ENCODE assay signal across 18 mouse cellular contexts in the genomic region with DNA sequence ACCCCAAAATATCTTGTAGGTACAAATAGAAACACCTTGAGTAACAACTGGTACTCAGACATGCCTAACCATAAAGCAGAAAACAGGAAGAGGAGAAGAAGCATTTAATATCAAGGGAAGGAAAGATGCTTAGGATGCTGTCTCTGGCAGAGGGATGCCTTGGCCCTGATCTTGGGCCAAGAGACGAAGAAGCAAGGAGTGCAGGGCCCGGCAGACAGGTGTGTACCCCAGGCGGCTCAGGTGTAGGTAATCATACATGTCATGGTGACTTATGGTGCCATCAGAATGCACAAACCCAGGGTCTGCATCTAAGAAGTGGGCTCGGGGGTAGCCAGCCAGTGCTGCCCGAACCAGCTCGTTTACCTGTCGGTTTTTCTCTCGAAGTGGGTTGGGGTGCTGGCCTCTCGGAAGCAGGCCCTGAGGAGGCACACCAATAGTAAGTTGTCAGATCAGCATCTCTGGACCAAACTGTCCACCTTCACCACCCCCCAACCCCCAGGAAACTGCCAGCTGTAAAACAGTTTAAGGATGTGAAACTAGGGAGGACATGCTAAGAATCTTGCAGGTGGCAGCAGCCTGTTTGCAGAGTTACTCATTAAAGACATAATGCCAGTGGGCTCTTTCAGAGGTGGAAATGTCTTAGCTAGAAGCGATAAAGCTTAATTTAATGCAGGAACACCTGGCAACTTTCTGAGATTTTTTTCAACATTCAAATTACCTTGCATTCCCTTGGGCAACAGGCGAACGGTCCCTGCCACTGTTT. TPM values are rescaled to one million over a fixed set of nuclear protein-coding genes. Genes with fewer than 3 reads are reported as not detected.
DNase-seq lines count a peak whose midpoint lies in the region; ATAC-seq lines count a peak whose summit lies in the region.
"Had no signal": no experiment of that assay in that cellular context is flagged by ENCODE, and none has a peak within 500 bp of the region (broad histone marks: within the 10 kb centered on the region; RNA-seq: fewer than 3 reads in every experiment).

No protein-coding gene starts in this region.

- no peak overlapping the region for H3K27ac ChIP-seq in hindbrain, embryonic 14.5 days
- no peak overlapping the region for H3K27ac ChIP-seq in hindbrain, embryonic 11.5 days (ENCODE audit: low read depth, low read length)
- H3K27ac ChIP-seq in midbrain, embryonic 15.5 days = no peak overlapping the region
- H3K27ac ChIP-seq: liver, embryonic 13.5 days had no signal

- no peak overlapping the region; the same call in 1 of the 2 replicates for H3K9ac ChIP-seq in hindbrain, embryonic 14.5 days
- no peak overlapping the region for H3K9ac ChIP-seq in hindbrain, embryonic 11.5 days (ENCODE audit: low read depth, low read length)
- no peak overlapping the region for H3K9ac ChIP-seq in midbrain, embryonic 15.5 days
- H3K9ac ChIP-seq: liver, embryonic 13.5 days had no signal

- no peak for DNase-seq in hindbrain, embryonic 14.5 days (ENCODE audit: low spot score)
- DNase-seq in hindbrain, embryonic 11.5 days (ENCODE audit: low spot score) = no peak
- peak; percentile 64 to 65 for DNase-seq in spleen, postnatal 36 days (ENCODE audit: low spot score in 2 of 2)
- DNase-seq in spleen, adult 18-20 months = no peak
- DNase-seq in thymus, postnatal 25 days = no peak
- DNase-seq in retina, postnatal 1 day = no peak
- DNase-seq: adrenal gland, adult 2 months; cerebellum, adult 9-10 months; embryo, embryonic 11 days; heart, postnatal 14 days; kidney, adult 11 months; kidney, postnatal 36 days; liver, embryonic 13.5 days; right cerebral cortex, postnatal 4 days; thymus, adult 18-20 months had no signal

- no peaks in the 10 kb centered on the region for H3K9me3 ChIP-seq in hindbrain, embryonic 14.5 days (ENCODE audit: control insufficient read depth, low read length)
- H3K9me3 ChIP-seq in hindbrain, embryonic 11.5 days (ENCODE audit: control insufficient read depth, low read length) = no peaks in the 10 kb centered on the region
- no peaks in the 10 kb centered on the region for H3K9me3 ChIP-seq in midbrain, embryonic 15.5 days
- H3K9me3 ChIP-seq: liver, embryonic 13.5 days had no signal

- 0 out of 2 replicates have a peak overlapping the region, but pooled peaks have one; percentile 79 for H3K4me3 ChIP-seq in hindbrain, embryonic 14.5 days (replicated peaks; ENCODE audit: low read length)
- H3K4me3 ChIP-seq in hindbrain, embryonic 11.5 days (ENCODE audit: low read depth, low read length) = no peak overlapping the region
- no peak overlapping the region for H3K4me3 ChIP-seq in midbrain, embryonic 15.5 days
- H3K4me3 ChIP-seq: erythroblast, embryonic 14.5 days; liver, embryonic 13.5 days had no signal

- peaks cover 20% of the 10 kb centered on the region for H3K4me1 ChIP-seq in hindbrain, embryonic 14.5 days (replicated peaks; ENCODE audit: control insufficient read depth, insufficient read depth, low read length)
- H3K4me1 ChIP-seq in hindbrain, embryonic 11.5 days (replicated peaks; ENCODE audit: control insufficient read depth, insufficient read depth, low read length) = no peaks in the 10 kb centered on the region
- H3K4me1 ChIP-seq in midbrain, embryonic 15.5 days = peaks cover 35% of the 10 kb centered on the region

- ATAC-seq in hindbrain, embryonic 14.5 days (ENCODE audit: low FRiP score) = no peak
- ATAC-seq in hindbrain, embryonic 11.5 days (ENCODE audit: low FRiP score) = no peak
- ATAC-seq in midbrain, embryonic 15.5 days (replicated peaks) = no peak
- ATAC-seq: lung, postnatal 0 days had no signal

- no peaks in the 10 kb centered on the region for H3K27me3 ChIP-seq in hindbrain, embryonic 14.5 days (ENCODE audit: control insufficient read depth, insufficient read depth, low read length)
- no peaks in the 10 kb centered on the region for H3K27me3 ChIP-seq in hindbrain, embryonic 11.5 days (ENCODE audit: control insufficient read depth, insufficient read depth, low read length)
- no peaks in the 10 kb centered on the region for H3K27me3 ChIP-seq in midbrain, embryonic 15.5 days (replicated peaks)
- H3K27me3 ChIP-seq: liver, embryonic 13.5 days had no signal

- H3K4me2 ChIP-seq in hindbrain, embryonic 14.5 days (replicated peaks) = no peak overlapping the region
- no peak overlapping the region for H3K4me2 ChIP-seq in hindbrain, embryonic 11.5 days (replicated peaks; ENCODE audit: low read depth, low read length)
- H3K4me2 ChIP-seq in midbrain, embryonic 15.5 days = peak overlapping the region; percentile 61; the same call in 1 of the 2 replicates

- H3K36me3 ChIP-seq in hindbrain, embryonic 14.5 days (replicated peaks; ENCODE audit: control insufficient read depth, insufficient read depth) = peaks cover 62% of the 10 kb centered on the region
- H3K36me3 ChIP-seq in hindbrain, embryonic 11.5 days (ENCODE audit: control insufficient read depth, insufficient read depth, low read length) = peaks cover 19% of the 10 kb centered on the region
- peaks cover 40% of the 10 kb centered on the region for H3K36me3 ChIP-seq in midbrain, embryonic 15.5 days (replicated peaks)

- WGBS in hindbrain, embryonic 14.5 days = 89% methylated on average over 12 of the region's 12 CpGs
- 90% methylated on average over 12 of the region's 12 CpGs for WGBS in hindbrain, embryonic 11.5 days
- WGBS in midbrain, embryonic 15.5 days = 90% methylated on average over 12 of the region's 12 CpGs

RNA-seq across cellular contexts. Expression of a gene that starts 2.6 kb away (rescaled TPM):
- polyA plus RNA-seq in hindbrain, embryonic 14.5 days (2014; fragmentation: Nextera tagmentation; extraction: Ambion mirVana) = 523 and 576 TPM in 2 replicates
- polyA plus RNA-seq in hindbrain, embryonic 11.5 days (2014; fragmentation: Nextera tagmentation; extraction: Ambion mirVana) = 335 and 344 TPM in 2 replicates
- polyA plus RNA-seq in midbrain, embryonic 15.5 days (2015; fragmentation: Nextera tagmentation; extraction: Ambion mirVana) = 671 and 679 TPM in 2 replicates

RNA-seq across cellular contexts. Expression of a gene that starts 6.1 kb away (rescaled TPM):
- polyA plus RNA-seq in hindbrain, embryonic 14.5 days (2014; fragmentation: Nextera tagmentation; extraction: Ambion mirVana) = 4.2 and 5.2 TPM in 2 replicates
- 0.86 and 1.3 TPM in 2 replicates for polyA plus RNA-seq in hindbrain, embryonic 11.5 days (2014; fragmentation: Nextera tagmentation; extraction: Ambion mirVana)
- 3.7 and 4.5 TPM in 2 replicates for polyA plus RNA-seq in midbrain, embryonic 15.5 days (2015; fragmentation: Nextera tagmentation; extraction: Ambion mirVana)
- polyA plus RNA-seq: adrenal gland, adult 2 months; erythroblast, embryonic 14.5 days; liver, embryonic 13.5 days; lung, postnatal 0 days had no signal

RNA-seq across cellular contexts. Expression of a gene that starts 10.8 kb away (rescaled TPM):
- polyA plus RNA-seq in hindbrain, embryonic 14.5 days (2014; fragmentation: Nextera tagmentation; extraction: Ambion mirVana) = 74.9 and 81.2 TPM in 2 replicates
- polyA plus RNA-seq in hindbrain, embryonic 11.5 days (2014; fragmentation: Nextera tagmentation; extraction: Ambion mirVana) = 9.9 and 10.6 TPM in 2 replicates
- 94.8 and 102 TPM in 2 replicates for polyA plus RNA-seq in midbrain, embryonic 15.5 days (2015; fragmentation: Nextera tagmentation; extraction: Ambion mirVana)
- polyA plus RNA-seq: erythroblast, embryonic 14.5 days; lung, postnatal 0 days had no signal

RNA-seq across cellular contexts. Expression of a gene that starts 21.8 kb away (rescaled TPM):
- polyA plus RNA-seq in hindbrain, embryonic 14.5 days (2014; fragmentation: Nextera tagmentation; extraction: Ambion mirVana) = 22.0 and 23.8 TPM in 2 replicates
- polyA plus RNA-seq in hindbrain, embryonic 11.5 days (2014; fragmentation: Nextera tagmentation; extraction: Ambion mirVana) = 10.9 and 11.3 TPM in 2 replicates
- polyA plus RNA-seq in midbrain, embryonic 15.5 days (2015; fragmentation: Nextera tagmentation; extraction: Ambion mirVana) = 27.0 and 27.4 TPM in 2 replicates

RNA-seq across cellular contexts. Expression of a gene that starts 27.6 kb away (rescaled TPM):
- 42.5 and 47.5 TPM in 2 replicates for polyA plus RNA-seq in hindbrain, embryonic 14.5 days (2014; fragmentation: Nextera tagmentation; extraction: Ambion mirVana)
- 25.4 and 39.0 TPM in 2 replicates for polyA plus RNA-seq in hindbrain, embryonic 11.5 days (2014; fragmentation: Nextera tagmentation; extraction: Ambion mirVana)
- polyA plus RNA-seq in midbrain, embryonic 15.5 days (2015; fragmentation: Nextera tagmentation; extraction: Ambion mirVana) = 42.1 and 45.9 TPM in 2 replicates

Comparison
In these comparisons a context has a peak if more than half of its experiments do, and no peak if none do; other contexts are left out.
1. DNase-seq: peak in spleen, postnatal 36 days (2 of 2); none in hindbrain, embryonic 14.5 days (single experiment), hindbrain, embryonic 11.5 days (single experiment), spleen, adult 18-20 months (0 of 2), thymus, postnatal 25 days (single experiment) and retina, postnatal 1 day (single experiment).